Mouse (Mus musculus): Measurements from ENCODE around the gene Slc5a4b.

Gene Slc5a4b

DNA sequence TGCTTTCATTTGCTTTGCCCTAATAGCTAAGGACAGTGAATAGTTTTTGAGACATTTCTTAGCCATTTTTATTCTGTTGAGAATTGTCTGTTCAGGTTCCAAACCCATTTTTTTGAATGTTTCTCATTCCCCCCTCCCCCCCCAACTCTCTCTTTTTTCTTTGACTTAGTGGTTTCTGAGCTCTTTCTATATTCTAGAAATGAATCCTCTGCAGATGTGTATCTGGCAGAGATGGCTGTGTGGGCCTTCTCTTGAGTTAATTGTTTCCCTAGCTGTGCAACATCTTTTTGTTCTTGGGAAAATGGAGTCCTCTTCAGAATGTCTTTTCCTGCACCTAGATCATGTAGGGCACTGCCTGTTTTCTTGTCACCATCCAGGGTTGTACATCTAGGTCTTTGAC lies 75.5 kb downstream of the Slc5a4b start:
- DNase-seq: no peak

DNA sequence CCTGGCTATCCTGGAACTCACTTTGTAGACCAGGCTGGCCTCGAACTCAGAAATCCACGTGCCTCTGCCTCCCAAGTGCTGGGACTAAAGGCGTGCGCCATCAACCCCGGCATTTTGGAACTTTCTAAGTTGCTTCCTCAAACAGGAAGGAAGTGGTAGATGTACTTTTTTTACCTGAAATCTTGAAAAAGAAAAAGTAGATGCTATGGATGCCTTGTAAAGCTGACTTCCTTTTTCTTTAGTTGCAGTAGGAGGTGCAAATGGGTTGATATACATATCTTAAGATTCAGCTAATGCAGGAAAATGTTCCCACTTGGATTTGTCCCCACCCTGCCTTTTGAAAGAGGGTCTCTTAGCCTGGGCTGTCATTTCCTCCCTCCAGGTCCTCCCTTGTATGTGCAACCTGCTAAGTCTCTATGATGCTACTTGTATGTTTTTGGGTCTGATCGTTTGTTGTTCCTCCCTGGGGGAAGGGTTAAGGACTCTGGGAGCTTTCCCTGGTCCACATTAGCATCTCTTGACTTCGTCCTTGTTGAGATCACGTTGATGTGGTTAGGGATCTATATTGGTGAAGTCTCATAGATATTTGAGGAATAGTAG lies 76.7 kb downstream of the Slc5a4b start:
- DNase-seq: no peak

DNA sequence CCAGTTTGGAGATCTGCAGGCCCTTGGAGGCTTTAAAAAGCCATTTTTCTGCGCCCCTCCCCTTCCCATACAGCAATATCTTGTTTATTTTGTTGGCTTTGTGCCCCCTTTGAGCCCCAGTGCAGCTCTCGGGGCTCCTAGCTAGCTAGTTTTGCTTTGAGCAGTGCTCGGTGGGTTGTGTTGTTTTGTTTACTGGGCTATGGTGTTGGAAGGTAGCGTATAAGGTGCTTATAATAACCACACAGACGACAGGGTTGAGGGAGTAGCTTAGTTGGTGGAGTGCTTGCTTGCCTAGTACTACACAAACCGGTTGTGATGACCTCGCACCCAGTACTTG lies 77.7 kb downstream of the Slc5a4b start:
- DNase-seq: no peak

DNA sequence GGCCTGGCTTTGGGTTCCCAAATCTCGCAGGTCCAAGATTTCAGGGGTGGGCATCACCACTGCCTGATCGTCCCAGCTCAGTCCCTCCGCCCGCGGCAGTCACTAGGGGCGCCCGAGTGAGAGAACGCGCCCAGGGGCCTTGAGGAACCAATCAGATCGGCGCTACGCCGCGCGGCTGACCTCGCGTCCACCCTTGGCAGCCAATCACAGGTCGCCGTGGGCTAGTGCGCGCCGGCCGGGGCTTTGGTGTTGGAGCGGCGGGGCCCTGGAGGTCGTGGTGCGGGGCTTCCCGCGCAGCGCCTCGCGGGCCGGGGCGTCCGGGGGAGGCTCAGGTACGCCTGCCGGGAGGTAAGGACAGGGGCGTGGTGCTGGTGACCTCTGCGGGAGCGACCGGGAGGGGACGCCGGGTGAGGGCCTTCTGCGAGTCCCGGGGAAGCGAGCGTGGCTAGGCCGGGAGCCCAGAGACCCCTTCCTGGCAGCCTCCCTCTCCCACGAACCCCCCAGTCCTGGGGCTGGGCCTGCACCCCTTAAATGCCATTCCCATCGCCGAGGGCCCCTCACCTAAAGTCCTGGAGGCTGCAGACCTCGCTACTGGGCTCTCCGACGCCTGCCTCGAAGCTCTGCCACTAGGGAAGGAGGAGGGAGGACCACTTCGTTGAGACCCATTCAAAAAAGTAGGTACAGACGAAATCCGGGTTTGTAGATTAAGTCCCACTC lies 78.2 kb downstream of the Slc5a4b start, which contains the start of gene Zfp280b:
Gene Zfp280b (plus strand): TSS at position 249 of the 717 bp plus-strand sequence.
- DNase-seq: peak; percentile 96

DNA sequence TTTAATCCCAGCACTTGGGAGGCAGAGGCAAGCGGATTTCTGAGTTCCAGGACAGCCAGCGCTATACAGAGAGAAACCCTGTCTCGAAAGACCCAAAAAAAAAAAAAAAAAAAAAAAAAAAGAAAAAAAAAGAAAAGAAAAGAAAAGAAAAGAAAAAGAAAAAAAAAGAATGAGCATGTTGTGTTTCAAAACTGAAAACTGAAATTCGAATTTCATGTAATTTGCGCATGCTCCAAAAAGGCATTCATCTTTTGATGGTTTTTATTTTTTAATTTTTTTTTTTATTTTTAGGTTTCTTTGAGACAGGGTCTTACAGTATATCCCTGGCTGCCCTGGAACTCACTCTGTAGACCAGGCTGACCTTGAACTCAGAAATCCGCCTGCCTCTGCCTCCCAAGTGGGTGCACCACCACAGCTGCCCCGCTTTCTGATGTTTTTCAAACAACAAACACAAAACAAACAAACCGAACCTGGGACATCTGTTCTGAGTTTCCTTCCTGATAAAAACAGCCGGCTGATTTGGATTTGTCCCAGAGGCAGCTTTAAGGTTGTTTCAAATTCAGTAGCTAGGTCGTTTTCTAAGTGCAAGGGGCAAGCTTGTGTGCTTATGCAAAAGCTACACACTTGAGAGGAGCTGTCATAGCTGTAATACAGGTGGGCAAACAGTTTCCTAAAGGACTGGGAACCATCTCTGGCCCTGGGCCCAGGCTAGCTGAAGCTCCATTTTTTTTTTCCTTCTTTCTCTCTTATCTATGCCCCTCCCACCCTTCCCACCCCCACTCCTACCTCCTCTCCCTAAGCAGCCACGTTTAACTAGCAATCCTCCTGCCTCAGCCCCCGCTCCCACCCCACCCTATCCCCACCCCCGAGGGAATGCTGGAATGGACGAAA lies 79.0 kb downstream of the Slc5a4b start:
- no peak for DNase-seq

DNA sequence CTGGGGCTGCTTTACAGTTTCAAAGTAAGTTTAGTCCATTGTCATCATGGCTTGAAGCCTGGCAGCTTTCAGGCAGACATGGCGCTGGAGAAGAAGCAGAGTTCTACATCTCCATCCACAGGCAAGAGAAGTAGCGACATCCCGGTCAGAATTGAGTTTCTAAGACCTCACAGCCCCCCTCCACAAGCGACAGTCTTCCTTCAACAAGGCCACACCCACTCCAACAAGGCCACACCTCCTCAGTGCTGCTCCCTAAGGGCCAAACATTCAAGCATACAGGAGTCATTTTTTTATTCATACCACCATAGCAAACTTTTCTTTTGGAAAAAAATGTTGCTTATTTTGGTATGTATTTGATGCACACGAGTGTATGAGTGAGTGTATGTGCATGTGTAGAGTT lies 80.3 kb downstream of the Slc5a4b start:
- peak; percentile 15 for DNase-seq

DNA sequence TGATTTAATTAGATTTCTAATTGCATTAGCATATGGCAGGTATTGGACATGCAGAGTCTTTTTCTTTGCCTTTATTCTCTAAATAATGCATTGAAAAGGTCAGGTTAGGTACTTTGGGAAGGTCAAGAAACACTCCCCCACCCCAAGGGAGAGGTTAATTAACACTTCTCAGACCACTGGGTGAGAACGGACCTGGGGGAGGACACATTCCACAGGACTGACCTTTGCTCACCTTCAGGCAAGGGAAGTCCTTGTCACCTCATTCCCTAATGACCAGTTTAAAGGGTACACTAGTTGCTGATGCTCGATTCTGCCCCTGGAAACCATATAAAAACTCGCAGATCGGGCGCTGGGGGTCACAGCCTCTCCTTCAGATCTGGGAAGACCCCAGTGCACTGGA lies 81.5 kb downstream of the Slc5a4b start:
- DNase-seq: no peak

DNA sequence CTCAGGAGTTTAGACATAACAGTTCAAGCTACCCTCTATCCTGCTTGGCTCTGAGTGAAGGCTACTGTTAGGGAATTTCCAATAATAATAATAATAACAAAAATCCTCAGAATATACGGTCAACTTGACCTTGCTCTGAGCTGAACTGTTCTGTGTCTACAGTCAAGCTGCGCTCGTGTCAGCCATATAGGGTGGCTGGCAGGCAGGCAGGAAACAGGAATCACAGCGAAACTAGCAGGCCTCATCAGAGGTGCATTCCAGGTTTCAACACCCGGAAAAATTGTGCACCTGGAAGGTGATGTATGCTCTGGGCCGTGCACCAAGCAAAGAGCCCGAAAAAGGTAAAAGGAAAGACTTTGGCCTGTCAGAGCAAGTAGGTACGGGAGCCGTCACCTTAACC lies 82.4 kb downstream of the Slc5a4b start:
- no peak for DNase-seq

DNA sequence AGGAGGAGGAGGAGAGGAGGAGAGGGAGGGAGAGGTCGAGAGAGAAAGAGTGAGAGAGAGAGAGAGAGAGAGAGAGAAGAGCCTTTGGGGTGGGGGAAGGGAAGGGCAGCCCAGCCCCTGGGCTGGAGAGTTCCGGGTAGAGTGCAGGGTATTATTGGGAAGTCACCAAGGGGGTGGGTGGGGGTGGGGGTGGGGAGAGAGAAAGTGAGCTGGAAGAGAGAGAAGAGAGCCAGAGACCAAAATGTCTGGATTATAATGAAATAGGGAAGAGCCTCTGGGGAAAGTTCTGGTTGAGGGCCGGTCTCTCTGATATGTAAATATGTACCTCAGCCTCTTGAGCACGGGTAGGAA lies 82.8 kb downstream of the Slc5a4b start:
- no peak for DNase-seq

DNA sequence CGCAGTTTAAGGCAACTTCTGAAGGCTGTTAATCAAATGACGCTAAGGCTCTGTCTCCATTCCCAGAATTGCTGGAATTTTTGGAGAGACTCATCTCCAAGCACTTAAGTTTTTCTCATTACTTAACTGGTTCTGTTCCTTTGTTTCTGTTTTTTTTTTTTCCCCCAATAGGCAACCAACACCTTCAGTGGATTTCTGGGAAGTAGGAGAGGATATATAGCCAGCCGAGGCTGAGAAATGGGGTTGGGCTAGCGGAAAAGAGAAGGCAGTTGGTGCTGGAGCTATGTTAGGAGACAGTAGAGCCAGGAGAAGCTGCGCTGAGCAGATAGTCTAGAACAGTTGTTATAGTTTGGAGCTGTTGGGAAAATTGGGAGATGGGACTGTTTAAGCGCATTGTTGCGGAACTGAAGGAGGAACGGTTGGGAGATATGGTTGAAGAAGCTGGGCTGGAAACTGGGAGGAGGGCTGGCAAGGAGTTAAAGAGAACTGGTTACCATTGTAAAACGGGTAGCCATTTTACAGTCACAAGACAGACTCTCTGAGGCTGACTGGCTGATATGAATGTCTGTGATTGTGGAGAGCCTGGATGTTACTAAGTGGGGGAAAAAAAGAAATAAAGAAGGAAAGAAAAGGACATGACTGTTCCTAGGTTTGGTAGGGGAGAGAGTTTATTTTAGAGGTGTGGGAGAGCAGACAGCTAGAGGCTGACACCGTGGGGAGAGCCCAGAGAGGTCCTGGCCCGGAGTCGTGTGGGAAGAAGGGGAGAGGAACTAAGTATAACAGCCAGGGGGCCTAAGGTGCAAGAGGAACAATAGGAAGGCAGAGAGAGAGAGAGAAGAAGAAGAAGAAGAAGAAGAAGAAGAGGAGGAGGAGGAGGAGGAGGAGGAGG lies 83.4 kb downstream of the Slc5a4b start:
- no peak for DNase-seq

DNA sequence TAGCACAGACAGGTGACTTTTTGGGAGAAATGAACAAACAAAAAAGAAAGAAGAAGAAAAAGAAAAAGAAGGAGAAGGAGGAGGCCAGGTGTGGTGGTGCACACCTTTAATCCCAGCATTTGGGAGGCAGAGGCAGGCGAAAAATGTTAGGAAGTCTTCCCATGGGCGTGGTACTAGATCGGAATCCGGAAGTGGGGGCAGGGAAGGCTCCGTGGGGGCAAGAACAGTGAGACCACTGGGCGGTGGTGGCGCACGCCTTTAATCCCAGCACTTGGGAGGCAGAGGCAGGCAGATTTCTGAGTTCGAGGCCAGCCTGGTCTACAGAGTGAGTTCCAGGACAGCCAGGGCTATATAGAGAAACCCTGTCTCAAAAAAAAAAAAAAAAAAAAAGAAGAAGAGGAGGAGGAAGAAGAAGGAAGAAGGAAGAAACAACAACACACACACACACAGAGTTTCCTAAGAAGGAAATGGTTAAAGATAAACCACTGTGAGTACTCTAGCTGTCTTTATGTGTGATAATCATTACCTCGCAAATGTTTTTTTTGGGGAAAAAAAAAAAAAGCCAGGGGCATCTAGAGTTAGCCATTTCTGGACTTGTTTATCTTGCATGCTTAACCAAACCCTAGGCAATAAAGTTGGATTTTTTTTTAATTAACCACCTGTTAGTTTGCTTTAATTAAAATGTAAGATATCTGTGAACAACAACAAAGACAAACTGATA lies 85.1 kb downstream of the Slc5a4b start:
- no peak for DNase-seq

DNA sequence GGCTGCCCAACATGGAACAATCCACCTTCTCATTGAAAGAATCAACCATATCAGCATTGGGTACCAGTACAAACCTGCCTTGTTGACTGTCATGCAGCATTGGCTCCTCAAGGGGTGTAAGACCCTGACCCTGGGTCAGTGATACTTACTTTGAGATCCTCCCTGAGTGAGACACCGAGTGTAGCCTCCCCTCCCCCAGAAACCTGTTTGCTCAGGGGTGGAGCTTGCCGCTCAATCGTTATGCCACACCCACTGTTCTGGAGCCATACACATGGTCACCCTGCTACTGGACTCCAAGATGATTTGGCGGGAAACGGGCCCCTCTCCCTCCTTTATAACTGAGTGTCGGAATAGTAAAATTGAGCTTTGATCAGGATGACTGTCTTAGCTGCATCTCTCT lies 86.8 kb downstream of the Slc5a4b start:
- no peak for DNase-seq

DNA sequence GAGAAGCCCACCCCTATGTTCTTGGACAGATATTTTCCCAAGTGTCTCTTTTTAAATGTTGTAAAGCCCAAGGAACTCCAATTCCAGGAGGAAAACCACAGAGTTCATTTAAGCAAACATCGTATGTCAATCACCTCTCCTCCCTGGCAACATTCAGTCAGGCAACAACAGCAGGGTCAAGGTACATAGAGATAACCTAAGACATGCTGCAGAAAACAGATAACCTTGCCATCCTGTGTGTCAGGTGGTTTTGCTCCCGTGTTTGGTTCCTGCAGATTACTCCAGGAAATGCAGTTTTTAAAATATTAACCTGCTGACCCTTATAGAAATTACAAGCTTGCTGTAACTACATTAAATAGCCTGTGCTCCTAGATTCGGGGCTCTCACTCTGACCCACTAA lies 89.0 kb downstream of the Slc5a4b start:
- DNase-seq: no peak

DNA sequence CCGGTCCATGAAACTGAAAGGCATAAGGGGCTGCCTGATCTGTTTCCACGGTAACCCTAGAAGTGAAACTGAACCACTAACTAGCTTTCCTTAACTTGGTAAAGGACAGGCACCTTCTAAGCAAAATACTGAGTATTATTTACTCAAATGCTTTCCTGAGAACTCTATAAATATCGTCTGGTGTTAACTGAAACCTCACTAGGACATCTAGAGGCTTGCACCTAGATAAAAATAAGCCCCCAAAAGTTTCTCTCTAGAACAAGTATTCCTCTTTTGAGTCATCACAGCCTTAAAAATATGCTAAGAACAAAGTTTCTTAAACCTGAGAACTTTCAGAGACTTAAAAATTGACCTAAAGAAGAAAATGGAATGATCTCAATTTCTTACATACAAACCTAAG lies 93.9 kb downstream of the Slc5a4b start:
- DNase-seq: no peak

DNA sequence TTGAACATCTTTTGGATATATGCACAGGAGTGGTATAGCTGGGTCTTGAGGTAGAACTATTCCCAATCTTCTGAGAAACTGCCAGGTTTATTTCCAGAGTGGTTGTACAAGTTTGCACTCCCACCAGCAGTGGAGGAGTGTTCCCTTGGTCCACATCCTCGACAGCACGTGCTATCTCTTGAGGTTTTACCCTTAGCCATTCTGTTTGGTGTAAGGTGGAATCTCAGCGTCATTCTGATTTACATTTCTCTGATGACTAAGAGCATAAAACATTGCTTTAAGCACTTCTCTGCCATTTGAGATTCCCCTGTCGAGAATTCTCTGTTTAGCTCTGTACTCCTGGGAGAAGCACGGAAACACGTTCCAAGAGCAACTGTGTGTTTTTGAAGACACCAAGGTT lies 97.8 kb downstream of the Slc5a4b start:
- DNase-seq: no peak

DNA sequence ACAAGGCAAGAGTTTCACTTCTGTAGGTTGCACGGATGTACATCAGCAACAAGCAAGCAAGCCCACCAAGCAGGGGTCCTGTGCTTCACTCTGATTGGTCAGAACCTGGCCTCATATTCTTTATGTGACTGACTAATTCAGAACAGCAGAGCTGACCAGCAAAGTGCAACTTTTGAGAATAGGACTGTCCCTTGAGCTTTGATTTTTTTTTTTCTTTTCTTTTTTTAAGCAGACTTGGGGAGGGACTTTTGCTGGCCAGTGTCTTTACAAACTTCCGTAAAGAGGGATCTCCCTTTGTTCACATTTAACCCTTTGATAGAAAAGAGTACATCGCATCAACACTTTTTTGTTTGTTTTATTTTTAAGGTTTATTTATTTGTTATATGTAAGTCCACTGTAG lies 100.9 kb downstream of the Slc5a4b start:
- no peak for DNase-seq
